Mouse (Mus musculus) forebrain, embryonic 15.5 days (tissue): ENCODE data around the gene Nipal1. TPM values are rescaled to one million over a fixed set of nuclear protein-coding genes. Genes with fewer than 3 reads are reported as not detected.

Experiments used
- ATAC-seq: fragments of 200-750 bp; cut with Nextera tagmentation; replicated peaks from 2 replicates; pipeline ENCODE4 v1.8.0; 2017; ENCODE audit warnings: mild to moderate bottlenecking, moderate TSS enrichment, moderate library complexity
- H3K27ac ChIP-seq: fragments of 300-500 bp; sonication (generic); replicated peaks from 2 replicates; pipeline ENCODE4 v1.5.1; 2015; ENCODE audit warnings: mild to moderate bottlenecking, inconsistent platforms
- H3K27me3 ChIP-seq: fragments of 300-500 bp; sonication (generic); 2 replicates; pipeline ENCODE4 v1.6.1; 2015; ENCODE audit warnings: inconsistent platforms
- H3K36me3 ChIP-seq: fragments of 300-500 bp; sonication (generic); 2 replicates; pipeline ENCODE4 v1.6.1; 2015; ENCODE audit warnings: mild to moderate bottlenecking, inconsistent platforms
- H3K4me1 ChIP-seq: fragments of 300-500 bp; sonication (generic); 2 replicates; pipeline ENCODE4 v1.6.1; 2015; ENCODE audit warnings: inconsistent platforms
- H3K4me2 ChIP-seq: fragments of 300-500 bp; sonication (generic); replicated peaks from 2 replicates; pipeline ENCODE4 v1.6.1; 2015; ENCODE audit warnings: mild to moderate bottlenecking, inconsistent platforms
- H3K4me3 ChIP-seq: fragments of 300-500 bp; sonication (generic); 2 replicates; pipeline ENCODE4 v1.5.1; 2015; ENCODE audit warnings: mild to moderate bottlenecking, inconsistent platforms
- H3K9ac ChIP-seq: fragments of 300-500 bp; sonication (generic); replicated peaks from 2 replicates; pipeline ENCODE4 v1.6.1; 2015; ENCODE audit warnings: mild to moderate bottlenecking, inconsistent platforms
- H3K9me3 ChIP-seq: fragments of 300-500 bp; sonication (generic); 2 replicates; pipeline ENCODE4 v1.6.1; 2016; ENCODE audit warnings: inconsistent platforms
- WGBS: fragments of 180-500 bp; shearing (Covaris S2); methylation state at CpG from one replicate; pipeline ENCODE4 v1.1.7; 2015; ENCODE audit warnings: mixed read lengths; 5-methylcytosine and 5-hydroxymethylcytosine counted together
- polyA plus RNA-seq: library from polyadenylated mRNA; unstranded; fragments of >200 nt; fragmentation: Nextera tagmentation; extraction: Ambion mirVana; gene quantifications from 2 replicates; pipeline ENCODE4 v1.2.1, GENCODE M21; 2015

Gene Nipal1
- 0.42 and 0.69 TPM in 2 replicates for polyA plus RNA-seq

GRCm38 (mm10) chr5:72647418-72647907, at the start of gene Nipal1:
TSS of gene Nipal1 (plus strand) at chr5:72647795.
- no peaks in the 10 kb centered on the region for H3K36me3 ChIP-seq
- ATAC-seq = peak; percentile 97
- under 1% methylated on average over 25 of the region's 25 CpGs for WGBS
- peak within 1 kb of the TSS; percentile 51 for H3K4me3 ChIP-seq
- no peak within 1 kb of the TSS for H3K27ac ChIP-seq
- H3K9ac ChIP-seq = peak within 1 kb of the TSS; percentile 38
- H3K4me1 ChIP-seq = peaks cover 13% of the 10 kb centered on the region
- peak within 1 kb of the TSS; percentile 91 for H3K4me2 ChIP-seq
- H3K27me3 ChIP-seq = peaks cover 28% of the 10 kb centered on the region; the same call in 1 of the 2 replicates
- H3K9me3 ChIP-seq = no peaks in the 10 kb centered on the region

GRCm38 (mm10) chr5:72601006-72601405, 46.6 kb upstream of the Nipal1 start:
- Histone ChIP-seq H3K4me1 (no peaks in the 10 kb centered on the region), H3K9me3 (no peaks in the 10 kb centered on the region), H3K4me2 (no peak overlapping the region), H3K27ac (no peak overlapping the region), H3K9ac (no peak overlapping the region), H3K36me3 (no peaks in the 10 kb centered on the region), H3K4me3 (no peak overlapping the region), H3K27me3 (no peaks in the 10 kb centered on the region)
- ATAC-seq = no peak
- 8% methylated on average over 5 of the region's 5 CpGs for WGBS

- WGBS = 87% methylated on average over 4 of the region's 4 CpGs
- no peak for ATAC-seq
- H3K9ac ChIP-seq = no peak overlapping the region
Measured at GRCm38 (mm10) chr5:72603138-72603537, 44.5 kb upstream of the Nipal1 start.

GRCm38 (mm10) chr5:72617413-72617812, 30.2 kb upstream of the Nipal1 start:
- no peaks in the 10 kb centered on the region for H3K4me1 ChIP-seq
- no peak overlapping the region for H3K27ac ChIP-seq
- 89% methylated on average over 4 of the region's 4 CpGs for WGBS
- H3K4me3 ChIP-seq = no peak overlapping the region
- no peak overlapping the region for H3K9ac ChIP-seq
- H3K9me3 ChIP-seq = no peaks in the 10 kb centered on the region
- no peak overlapping the region for H3K4me2 ChIP-seq
- H3K27me3 ChIP-seq = no peaks in the 10 kb centered on the region
- no peaks in the 10 kb centered on the region for H3K36me3 ChIP-seq
- no peak for ATAC-seq

More at GRCm38 (mm10) chr5:72603138-72603537, 44.5 kb upstream of the Nipal1 start:
- no peaks in the 10 kb centered on the region for H3K36me3 ChIP-seq
- H3K9me3 ChIP-seq = no peaks in the 10 kb centered on the region
- no peaks in the 10 kb centered on the region for H3K27me3 ChIP-seq
- H3K4me3 ChIP-seq = no peak overlapping the region
- no peak overlapping the region for H3K4me2 ChIP-seq
- H3K27ac ChIP-seq = no peak overlapping the region
- no peaks in the 10 kb centered on the region for H3K4me1 ChIP-seq

- H3K27me3 ChIP-seq = no peaks in the 10 kb centered on the region
- no peaks in the 10 kb centered on the region for H3K36me3 ChIP-seq
- no peak for ATAC-seq
- no peak overlapping the region for H3K4me2 ChIP-seq
- H3K4me1 ChIP-seq = no peaks in the 10 kb centered on the region
- no peak overlapping the region for H3K9ac ChIP-seq
- no peak overlapping the region for H3K27ac ChIP-seq
- 90% methylated on average over 1 of the region's 1 CpGs for WGBS
- H3K9me3 ChIP-seq = no peaks in the 10 kb centered on the region
- no peak overlapping the region for H3K4me3 ChIP-seq
Measured at GRCm38 (mm10) chr5:72621022-72621421, 26.6 kb upstream of the Nipal1 start.

- Histone ChIP-seq H3K4me2 (no peak overlapping the region), H3K27ac (no peak overlapping the region), H3K36me3 (no peaks in the 10 kb centered on the region), H3K9me3 (no peaks in the 10 kb centered on the region), H3K4me1 (no peaks in the 10 kb centered on the region), H3K27me3 (no peaks in the 10 kb centered on the region), H3K4me3 (no peak overlapping the region), H3K9ac (no peak overlapping the region)
- ATAC-seq = no peak
- 92% methylated on average over 6 of the region's 6 CpGs for WGBS
Measured at GRCm38 (mm10) chr5:72630026-72630425, 17.6 kb upstream of the Nipal1 start.

- H3K27ac ChIP-seq = no peak overlapping the region
- no peaks in the 10 kb centered on the region for H3K36me3 ChIP-seq
- no peak overlapping the region for H3K4me2 ChIP-seq
- no peak for ATAC-seq
- H3K4me1 ChIP-seq = no peaks in the 10 kb centered on the region
- H3K9me3 ChIP-seq = no peaks in the 10 kb centered on the region
- no peaks in the 10 kb centered on the region for H3K27me3 ChIP-seq
- 85% methylated on average over 9 of the region's 9 CpGs for WGBS
- H3K4me3 ChIP-seq = no peak overlapping the region
- no peak overlapping the region for H3K9ac ChIP-seq
Measured at GRCm38 (mm10) chr5:72634791-72635271, 12.8 kb upstream of the Nipal1 start.

GRCm38 (mm10) chr5:72636122-72636521, 11.5 kb upstream of the Nipal1 start:
- H3K27ac ChIP-seq = no peak overlapping the region
- H3K36me3 ChIP-seq = no peaks in the 10 kb centered on the region

GRCm38 (mm10) chr5:72636576-72636975, 11.0 kb upstream of the Nipal1 start:
- Histone ChIP-seq H3K27ac (no peak overlapping the region), H3K4me1 (no peaks in the 10 kb centered on the region), H3K4me3 (no peak overlapping the region), H3K9ac (no peak overlapping the region), H3K27me3 (no peaks in the 10 kb centered on the region), H3K9me3 (no peaks in the 10 kb centered on the region), H3K4me2 (no peak overlapping the region), H3K36me3 (no peaks in the 10 kb centered on the region)
- 89% methylated on average over 3 of the region's 3 CpGs for WGBS
- ATAC-seq = no peak

More at GRCm38 (mm10) chr5:72636122-72636521, 11.5 kb upstream of the Nipal1 start:
- Histone ChIP-seq H3K4me3 (no peak overlapping the region), H3K4me2 (no peak overlapping the region), H3K9ac (no peak overlapping the region), H3K4me1 (no peaks in the 10 kb centered on the region), H3K9me3 (no peaks in the 10 kb centered on the region), H3K27me3 (no peaks in the 10 kb centered on the region)
- no peak for ATAC-seq
- 76% methylated on average over 3 of the region's 3 CpGs for WGBS

GRCm38 (mm10) chr5:72640072-72640471, 7.5 kb upstream of the Nipal1 start:
- Histone ChIP-seq H3K27ac (no peak overlapping the region), H3K27me3 (peaks cover 6% of the 10 kb centered on the region; the same call in 1 of the 2 replicates), H3K9me3 (no peaks in the 10 kb centered on the region), H3K4me2 (no peak overlapping the region), H3K9ac (no peak overlapping the region), H3K36me3 (no peaks in the 10 kb centered on the region), H3K4me1 (no peaks in the 10 kb centered on the region), H3K4me3 (no peak overlapping the region)
- WGBS = 97% methylated on average over 1 of the region's 1 CpGs
- ATAC-seq = no peak

GRCm38 (mm10) chr5:72643655-72644054, 3.9 kb upstream of the Nipal1 start:
- no peak for ATAC-seq
- 49% methylated on average over 7 of the region's 7 CpGs for WGBS
- Histone ChIP-seq H3K9me3 (no peaks in the 10 kb centered on the region), H3K9ac (no peak overlapping the region), H3K4me3 (no peak overlapping the region), H3K4me1 (peaks cover 13% of the 10 kb centered on the region), H3K4me2 (no peak overlapping the region), H3K27me3 (peaks cover 25% of the 10 kb centered on the region; the same call in 1 of the 2 replicates), H3K27ac (no peak overlapping the region), H3K36me3 (no peaks in the 10 kb centered on the region)

- 55% methylated on average over 1 of the region's 1 CpGs for WGBS
- H3K4me1 ChIP-seq = peaks cover 13% of the 10 kb centered on the region
- H3K27me3 ChIP-seq = peaks cover 28% of the 10 kb centered on the region; the same call in 1 of the 2 replicates
- H3K9me3 ChIP-seq = no peaks in the 10 kb centered on the region
- no peak within 1 kb of the TSS for H3K4me2 ChIP-seq
- H3K9ac ChIP-seq = no peak within 1 kb of the TSS
- no peaks in the 10 kb centered on the region for H3K36me3 ChIP-seq
- H3K4me3 ChIP-seq = no peak within 1 kb of the TSS
- no peak for ATAC-seq
- H3K27ac ChIP-seq = no peak within 1 kb of the TSS
Measured at GRCm38 (mm10) chr5:72644175-72644574, 3.4 kb upstream of the Nipal1 start, which contains the start of gene Cnga1. TSS of gene Cnga1 (minus strand) at chr5:72644275.

- no peak overlapping the region for H3K4me3 ChIP-seq
- H3K36me3 ChIP-seq = no peaks in the 10 kb centered on the region
- H3K4me2 ChIP-seq = no peak overlapping the region
- no peak overlapping the region for H3K27ac ChIP-seq
- H3K4me1 ChIP-seq = peaks cover 13% of the 10 kb centered on the region
- peaks cover 28% of the 10 kb centered on the region; the same call in 1 of the 2 replicates for H3K27me3 ChIP-seq
- H3K9me3 ChIP-seq = no peaks in the 10 kb centered on the region
- H3K9ac ChIP-seq = no peak overlapping the region
- ATAC-seq = no peak
- 41% methylated on average over 10 of the region's 10 CpGs for WGBS
Measured at GRCm38 (mm10) chr5:72646131-72646530, 1.5 kb upstream of the Nipal1 start.
